Mouse (Mus musculus): Measurements from ENCODE around the gene Pgrmc2. TPM values are rescaled to one million over a fixed set of nuclear protein-coding genes. Genes with fewer than 3 reads are reported as not detected.
A peak's percentile ranks its signal among the peaks of the same experiment; 100 is the strongest.

Gene Pgrmc2
- 38.3 and 38.8 TPM in 2 replicates for polyA plus RNA-seq (2016; fragmentation: Nextera tagmentation; extraction: Ambion mirVana)

DNA sequence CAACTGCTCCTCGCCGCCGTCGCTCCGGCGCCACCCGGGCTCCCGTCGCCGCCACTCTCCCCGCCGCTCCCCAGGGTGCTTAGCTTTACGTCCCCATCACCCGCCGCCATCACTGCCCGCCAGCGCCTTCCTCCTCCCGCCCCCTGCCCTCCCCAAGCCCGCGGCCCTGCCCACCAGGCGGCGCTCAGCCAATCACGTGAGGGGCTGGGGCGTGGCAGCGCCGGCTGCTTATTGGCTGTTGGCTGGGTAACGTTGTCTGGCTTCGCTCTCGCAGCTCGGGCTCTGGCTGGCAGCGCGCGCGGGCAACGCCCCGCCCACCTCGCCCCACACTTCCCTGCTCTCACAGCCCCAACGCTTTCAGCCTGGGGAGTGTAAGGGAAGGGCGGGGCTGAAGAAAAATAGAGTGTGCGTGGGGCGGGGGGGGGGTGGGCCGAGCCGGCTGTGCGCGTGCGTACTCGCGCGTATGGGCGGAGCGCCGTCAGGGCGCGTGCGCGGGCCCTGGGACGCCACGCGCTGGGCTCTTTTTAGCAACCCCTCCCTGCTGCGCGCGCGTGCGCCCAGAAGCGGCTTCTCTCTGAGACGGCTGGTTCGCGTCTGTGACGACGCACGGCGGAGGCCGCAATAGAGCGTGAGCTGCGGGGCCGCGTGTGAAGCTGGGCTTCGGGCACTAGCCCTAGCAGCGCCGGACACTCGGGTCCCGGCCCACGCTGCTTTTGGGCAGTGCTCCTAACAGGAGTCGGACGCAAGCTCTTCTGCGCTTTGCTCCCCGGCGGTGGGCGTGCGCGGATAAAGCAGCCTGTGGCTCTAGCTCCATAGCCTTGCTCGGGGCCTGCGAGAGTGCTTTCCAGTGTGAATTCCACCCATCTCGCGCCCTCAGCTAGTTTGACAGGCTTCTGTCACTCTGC, at the start of gene Pgrmc2:
Gene Pgrmc2, minus strand, starts transcription at position 162 of the 905 bp plus-strand sequence.
- no peaks in the 10 kb centered on the region for H3K36me3 ChIP-seq
- H3K4me2 ChIP-seq (replicated peaks), result peak within 1 kb of the TSS; percentile 85
- H3K4me3 ChIP-seq, result peak within 1 kb of the TSS; percentile 89
- no peaks in the 10 kb centered on the region for H3K27me3 ChIP-seq
- no peaks in the 10 kb centered on the region for H3K9me3 ChIP-seq
- peak within 1 kb of the TSS; percentile 87 for H3K9ac ChIP-seq (replicated peaks)
- WGBS, result under 1% methylated on average over 74 of the region's 95 CpGs
- ATAC-seq (ENCODE audit: low FRiP score, low read depth), result peak; percentile 98
- H3K4me1 ChIP-seq, result peaks cover 22% of the 10 kb centered on the region
- H3K27ac ChIP-seq (replicated peaks), result peak within 1 kb of the TSS; percentile 92

- 17% methylated on average over 12 of the region's 12 CpGs for WGBS
- no peaks in the 10 kb centered on the region for H3K36me3 ChIP-seq
- no peak overlapping the region for H3K9ac ChIP-seq (replicated peaks)
- no peak overlapping the region for H3K27ac ChIP-seq (replicated peaks)
- 0 out of 2 replicates have a peak, but pooled peaks cover 2% of the 10 kb centered on the region for H3K9me3 ChIP-seq
- H3K4me2 ChIP-seq (replicated peaks), result peak overlapping the region; percentile 40
- peaks cover 12% of the 10 kb centered on the region for H3K4me1 ChIP-seq
- H3K4me3 ChIP-seq, result peak overlapping the region; percentile 7; the same call in 1 of the 2 replicates
- 0 out of 2 replicates have a peak, but pooled peaks cover 7% of the 10 kb centered on the region for H3K27me3 ChIP-seq
- ATAC-seq (ENCODE audit: low FRiP score, low read depth), result peak; percentile 65; the same call in 1 of the 2 replicates
Observed at GRCm38 (mm10) chr3:41124000-41124294, 41.1 kb upstream of the Pgrmc2 start.

- Histone ChIP-seq H3K36me3 (no peaks in the 10 kb centered on the region), H3K4me2 (replicated peaks) (peak overlapping the region; percentile 40), H3K27ac (replicated peaks) (no peak overlapping the region), H3K9ac (replicated peaks) (no peak overlapping the region), H3K4me3 (peak overlapping the region; percentile 7; the same call in 1 of the 2 replicates), H3K4me1 (peaks cover 12% of the 10 kb centered on the region), H3K9me3 (0 out of 2 replicates have a peak, but pooled peaks cover 2% of the 10 kb centered on the region), H3K27me3 (0 out of 2 replicates have a peak, but pooled peaks cover 7% of the 10 kb centered on the region)
- ATAC-seq (ENCODE audit: low FRiP score, low read depth), result peak; percentile 41; the same call in 1 of the 2 replicates
- 21% methylated on average over 10 of the region's 10 CpGs for WGBS
Observed at GRCm38 (mm10) chr3:41123190-41123999, 40.5 kb upstream of the Pgrmc2 start.

GRCm38 (mm10) chr3:41118173-41118572, 35.3 kb upstream of the Pgrmc2 start:
- Histone ChIP-seq H3K27me3 (no peaks in the 10 kb centered on the region), H3K36me3 (no peaks in the 10 kb centered on the region), H3K4me1 (peaks cover 2% of the 10 kb centered on the region; the same call in 1 of the 2 replicates), H3K9me3 (no peaks in the 10 kb centered on the region), H3K4me2 (replicated peaks) (no peak overlapping the region), H3K9ac (replicated peaks) (no peak overlapping the region), H3K4me3 (no peak overlapping the region), H3K27ac (replicated peaks) (no peak overlapping the region)
- no peak for ATAC-seq (ENCODE audit: low FRiP score, low read depth)
- WGBS, result 82% methylated on average over 5 of the region's 5 CpGs

DNA sequence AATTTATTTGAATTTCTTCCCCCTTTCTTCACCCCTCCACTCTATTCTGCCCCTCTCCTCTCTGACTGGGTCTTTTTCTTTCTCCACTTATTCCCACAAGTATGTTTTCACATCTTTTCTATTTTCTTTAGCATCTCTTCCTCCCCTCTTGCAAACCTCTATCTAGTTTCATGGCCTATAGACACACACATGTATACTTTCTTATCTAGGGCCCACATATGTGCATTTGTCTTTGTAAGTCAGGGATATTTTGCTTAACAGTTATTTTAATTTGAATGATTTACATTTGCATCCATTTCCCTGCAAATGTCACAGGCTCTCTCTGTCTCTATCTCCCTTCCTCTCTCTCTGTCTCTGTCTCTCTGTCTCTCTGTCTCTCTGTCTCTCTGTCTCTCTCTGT, 34.6 kb upstream of the Pgrmc2 start:
- no peaks in the 10 kb centered on the region for H3K9me3 ChIP-seq
- H3K27me3 ChIP-seq, result no peaks in the 10 kb centered on the region
- no peak overlapping the region for H3K4me2 ChIP-seq (replicated peaks)
- ATAC-seq (ENCODE audit: low FRiP score, low read depth), result no peak
- H3K4me3 ChIP-seq, result no peak overlapping the region
- H3K4me1 ChIP-seq, result no peaks in the 10 kb centered on the region
- H3K27ac ChIP-seq (replicated peaks), result no peak overlapping the region
- H3K9ac ChIP-seq (replicated peaks), result no peak overlapping the region
- H3K36me3 ChIP-seq, result no peaks in the 10 kb centered on the region

DNA sequence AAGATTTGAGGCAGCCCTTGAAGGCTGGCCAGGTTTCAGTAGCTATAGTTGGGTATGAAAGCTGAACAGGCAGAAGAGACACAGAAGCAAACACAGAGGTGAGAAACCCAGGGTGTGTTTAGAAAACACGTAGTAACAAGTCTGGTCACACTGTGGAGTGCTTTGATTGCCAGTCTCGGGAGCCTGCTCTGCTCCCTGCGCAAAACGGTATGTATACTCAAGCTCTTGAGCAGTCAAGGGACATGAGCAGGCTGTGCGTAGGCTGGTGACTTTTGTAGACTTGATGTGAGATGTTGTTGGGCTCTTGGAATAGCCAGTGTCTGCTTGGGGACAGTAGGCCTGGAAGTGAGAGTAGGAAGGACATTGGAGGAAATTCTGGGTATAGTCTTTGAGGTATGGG, 30.3 kb upstream of the Pgrmc2 start:
- no peak for ATAC-seq (ENCODE audit: low FRiP score, low read depth)
- Histone ChIP-seq H3K36me3 (no peaks in the 10 kb centered on the region), H3K9ac (replicated peaks) (no peak overlapping the region), H3K9me3 (no peaks in the 10 kb centered on the region), H3K4me1 (no peaks in the 10 kb centered on the region), H3K4me2 (replicated peaks) (no peak overlapping the region), H3K27ac (replicated peaks) (no peak overlapping the region), H3K27me3 (no peaks in the 10 kb centered on the region), H3K4me3 (no peak overlapping the region)
- 88% methylated on average over 5 of the region's 5 CpGs for WGBS

DNA sequence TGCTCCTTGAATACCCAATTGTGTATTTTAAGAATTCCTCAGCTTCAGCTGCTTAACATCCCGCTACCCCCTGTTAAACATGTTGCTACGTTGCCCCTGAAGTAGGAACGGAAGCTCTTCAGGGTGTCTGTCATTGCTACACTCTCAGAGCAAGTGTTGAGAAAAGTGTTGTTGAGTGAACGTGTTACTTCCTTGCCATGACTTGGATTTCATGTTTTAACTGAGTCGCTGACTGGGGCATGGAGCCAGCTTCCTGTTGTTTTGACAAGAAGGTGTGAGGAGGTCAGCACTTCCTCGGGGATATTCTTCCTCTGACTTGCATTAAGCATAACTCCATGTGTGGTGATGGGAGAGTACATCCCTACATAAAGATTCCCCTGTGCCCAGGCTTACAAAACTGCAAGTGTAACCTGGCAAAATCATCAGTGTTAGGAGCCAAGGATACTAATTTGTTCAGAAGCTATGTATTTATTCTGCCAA, 25.5 kb upstream of the Pgrmc2 start:
- no peak overlapping the region for H3K27ac ChIP-seq (replicated peaks)
- no peaks in the 10 kb centered on the region for H3K36me3 ChIP-seq
- H3K9me3 ChIP-seq, result no peaks in the 10 kb centered on the region
- no peak overlapping the region for H3K4me2 ChIP-seq (replicated peaks)
- no peaks in the 10 kb centered on the region for H3K27me3 ChIP-seq
- no peak for ATAC-seq (ENCODE audit: low FRiP score, low read depth)
- no peaks in the 10 kb centered on the region for H3K4me1 ChIP-seq
- 69% methylated on average over 6 of the region's 6 CpGs for WGBS
- H3K9ac ChIP-seq (replicated peaks), result no peak overlapping the region
- no peak overlapping the region for H3K4me3 ChIP-seq

GRCm38 (mm10) chr3:41107600-41108305, 24.9 kb upstream of the Pgrmc2 start:
- no peak overlapping the region for H3K4me3 ChIP-seq
- no peak overlapping the region for H3K4me2 ChIP-seq (replicated peaks)
- no peaks in the 10 kb centered on the region for H3K36me3 ChIP-seq
- no peak overlapping the region for H3K27ac ChIP-seq (replicated peaks)
- 78% methylated on average over 14 of the region's 14 CpGs for WGBS
- H3K27me3 ChIP-seq, result no peaks in the 10 kb centered on the region
- no peak for ATAC-seq (ENCODE audit: low FRiP score, low read depth)
- no peaks in the 10 kb centered on the region for H3K9me3 ChIP-seq
- no peak overlapping the region for H3K9ac ChIP-seq (replicated peaks)
- H3K4me1 ChIP-seq, result no peaks in the 10 kb centered on the region

- Histone ChIP-seq H3K4me3 (no peak overlapping the region), H3K9me3 (no peaks in the 10 kb centered on the region), H3K27ac (replicated peaks) (no peak overlapping the region), H3K4me1 (no peaks in the 10 kb centered on the region), H3K36me3 (no peaks in the 10 kb centered on the region), H3K4me2 (replicated peaks) (no peak overlapping the region), H3K9ac (replicated peaks) (no peak overlapping the region), H3K27me3 (no peaks in the 10 kb centered on the region)
- ATAC-seq (ENCODE audit: low FRiP score, low read depth), result no peak
- WGBS, result 95% methylated on average over 9 of the region's 9 CpGs
Observed at GRCm38 (mm10) chr3:41101905-41102304, 19.1 kb upstream of the Pgrmc2 start.

GRCm38 (mm10) chr3:41100157-41100556, 17.3 kb upstream of the Pgrmc2 start:
- Histone ChIP-seq H3K27me3 (no peaks in the 10 kb centered on the region), H3K4me3 (no peak overlapping the region), H3K9ac (replicated peaks) (no peak overlapping the region), H3K9me3 (no peaks in the 10 kb centered on the region), H3K36me3 (no peaks in the 10 kb centered on the region), H3K4me2 (replicated peaks) (no peak overlapping the region), H3K27ac (replicated peaks) (no peak overlapping the region), H3K4me1 (no peaks in the 10 kb centered on the region)
- WGBS, result 79% methylated on average over 2 of the region's 2 CpGs
- ATAC-seq (ENCODE audit: low FRiP score, low read depth), result no peak

DNA sequence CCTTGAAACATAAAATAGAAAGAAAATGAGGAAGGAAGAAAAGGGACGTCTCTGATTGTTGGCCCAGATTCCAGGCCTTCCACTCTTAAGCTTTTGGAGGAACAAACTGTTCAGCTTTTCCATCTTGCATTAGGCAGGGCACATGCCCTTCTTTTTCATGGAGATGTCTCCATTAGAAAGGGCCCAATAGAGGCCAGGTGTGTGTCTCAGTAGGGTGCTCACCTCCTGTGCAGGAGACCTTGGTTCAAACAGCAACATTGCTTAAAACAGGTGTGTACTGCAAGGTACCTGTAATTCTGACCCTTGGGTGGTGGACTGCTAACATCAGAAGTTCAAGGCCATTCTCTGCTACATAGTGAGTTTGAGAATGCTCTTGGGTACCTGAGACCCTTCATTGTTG, 16.8 kb upstream of the Pgrmc2 start:
- Histone ChIP-seq H3K9ac (replicated peaks) (no peak overlapping the region), H3K36me3 (no peaks in the 10 kb centered on the region), H3K4me1 (no peaks in the 10 kb centered on the region), H3K9me3 (no peaks in the 10 kb centered on the region), H3K4me2 (replicated peaks) (no peak overlapping the region), H3K27ac (replicated peaks) (no peak overlapping the region), H3K4me3 (no peak overlapping the region), H3K27me3 (no peaks in the 10 kb centered on the region)
- no peak for ATAC-seq (ENCODE audit: low FRiP score, low read depth)
- WGBS, result 71% methylated on average over 1 of the region's 1 CpGs
